Mouse (Mus musculus) lung, postnatal 14 days (tissue): ENCODE measurements around the gene Mtcl1.

Experiments
- DNase-seq: peaks from one replicate; pipeline ENCODE4 v3.0.0; 2021

The Mtcl1 gene

DNA sequence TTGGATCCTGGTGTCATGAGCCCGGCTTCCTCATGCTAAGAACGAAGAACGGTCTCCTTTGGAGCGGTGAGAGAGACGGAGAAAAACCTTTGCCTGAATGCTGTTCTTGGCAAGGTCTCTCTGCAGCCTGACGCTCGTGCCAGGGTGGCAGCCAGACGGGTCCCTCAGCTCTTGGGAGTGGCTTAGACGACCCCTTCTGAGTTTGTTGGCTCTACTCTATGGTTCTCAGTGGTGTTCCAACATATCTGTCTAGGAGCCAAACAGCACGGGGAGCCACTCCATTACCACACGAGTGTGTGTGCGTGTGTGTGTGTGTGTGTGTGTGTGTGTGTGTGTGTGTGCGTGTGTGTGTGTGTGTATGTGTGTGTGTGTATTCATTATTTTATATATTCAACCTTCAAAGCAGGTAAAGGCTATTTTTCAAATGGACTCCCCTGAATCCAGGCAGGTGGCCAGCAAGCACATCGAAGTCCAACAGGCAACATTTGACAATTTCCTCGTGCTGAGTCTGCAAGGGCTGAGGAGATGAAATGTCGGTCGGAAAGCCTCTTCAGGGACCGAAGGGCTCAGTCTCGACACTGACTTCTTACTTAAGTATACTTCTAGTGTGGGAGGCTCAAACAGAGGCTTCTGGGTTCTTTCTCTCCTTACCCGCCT lies 128.7 kb downstream of the Mtcl1 start:
- no peak for DNase-seq

DNA sequence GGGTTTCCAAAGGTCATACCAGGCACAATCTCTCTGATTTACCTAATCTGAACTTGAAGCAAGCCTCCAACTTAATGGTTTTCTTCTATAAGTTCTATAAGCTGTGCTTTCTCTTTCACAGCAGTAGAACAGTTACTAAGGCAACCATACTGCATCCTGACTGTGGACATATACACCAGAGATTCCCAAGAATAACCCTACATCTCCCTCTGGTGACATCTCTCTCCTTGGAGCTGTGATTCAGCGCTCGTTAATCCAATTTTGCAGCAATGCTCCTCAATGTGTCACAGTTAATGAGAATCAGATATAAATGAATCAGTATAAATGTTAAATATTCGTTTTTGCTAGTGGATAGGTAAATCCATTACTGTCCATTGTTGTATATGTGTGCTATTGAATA lies 131.5 kb downstream of the Mtcl1 start:
- DNase-seq = no peak

DNA sequence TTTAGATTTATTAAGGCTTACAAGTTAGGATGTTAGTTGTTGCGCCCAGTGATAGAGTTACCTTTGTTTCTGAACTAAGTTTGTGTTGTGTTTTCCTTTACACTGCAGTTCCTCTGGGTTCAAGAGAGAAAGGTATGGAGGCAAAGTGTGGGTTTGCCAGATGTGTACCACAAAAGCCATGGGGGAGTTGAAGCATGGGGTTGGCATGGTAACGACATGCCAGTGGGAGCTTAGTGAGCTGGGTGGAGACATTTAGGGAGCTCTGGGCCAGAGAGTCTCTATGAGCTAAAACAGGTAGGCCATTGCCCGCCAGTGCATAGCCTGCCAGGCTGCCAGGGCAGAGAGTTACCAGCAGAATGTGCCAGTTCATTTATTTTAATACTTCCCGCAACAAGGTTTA lies 132.0 kb downstream of the Mtcl1 start:
- DNase-seq = no peak

DNA sequence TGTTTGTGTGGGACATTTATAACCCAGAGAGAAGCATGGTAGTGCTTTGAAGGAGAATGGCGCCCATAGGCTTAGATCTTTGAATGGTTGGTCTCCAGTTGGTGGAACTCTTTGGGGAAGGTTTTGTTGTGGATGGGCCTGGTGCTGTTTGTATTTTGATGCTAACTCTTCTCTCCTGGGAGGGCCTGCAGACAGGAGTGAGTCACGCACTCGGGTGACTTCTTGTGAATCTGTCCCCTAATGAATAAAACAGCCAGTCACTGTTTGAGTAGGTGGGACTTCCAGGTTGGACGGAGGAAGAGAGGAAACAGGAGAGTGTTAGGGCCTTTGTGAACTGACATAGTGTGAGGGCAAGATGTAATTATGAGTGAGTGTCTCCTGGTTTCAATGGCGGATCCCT lies 132.4 kb downstream of the Mtcl1 start:
- no peak for DNase-seq

DNA sequence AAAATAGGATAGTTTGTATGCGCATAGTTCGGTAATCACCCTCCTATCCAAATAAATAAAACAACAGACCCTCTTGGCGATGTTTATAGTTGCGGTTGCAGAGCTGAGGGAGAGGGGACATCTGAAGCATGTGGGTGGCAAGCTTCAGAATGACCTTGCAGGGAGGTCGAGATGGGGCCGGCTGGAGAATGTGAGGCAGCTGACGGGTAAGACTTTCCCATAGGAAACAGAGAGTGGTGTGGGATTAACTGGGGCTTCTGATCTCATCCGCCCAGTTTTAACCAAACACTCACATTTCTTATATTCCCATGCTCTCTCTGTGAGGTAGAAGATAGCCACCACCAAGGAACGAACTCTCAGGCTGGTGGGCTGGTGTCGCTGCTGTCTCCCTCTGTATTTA lies 134.1 kb downstream of the Mtcl1 start:
- DNase-seq = no peak

DNA sequence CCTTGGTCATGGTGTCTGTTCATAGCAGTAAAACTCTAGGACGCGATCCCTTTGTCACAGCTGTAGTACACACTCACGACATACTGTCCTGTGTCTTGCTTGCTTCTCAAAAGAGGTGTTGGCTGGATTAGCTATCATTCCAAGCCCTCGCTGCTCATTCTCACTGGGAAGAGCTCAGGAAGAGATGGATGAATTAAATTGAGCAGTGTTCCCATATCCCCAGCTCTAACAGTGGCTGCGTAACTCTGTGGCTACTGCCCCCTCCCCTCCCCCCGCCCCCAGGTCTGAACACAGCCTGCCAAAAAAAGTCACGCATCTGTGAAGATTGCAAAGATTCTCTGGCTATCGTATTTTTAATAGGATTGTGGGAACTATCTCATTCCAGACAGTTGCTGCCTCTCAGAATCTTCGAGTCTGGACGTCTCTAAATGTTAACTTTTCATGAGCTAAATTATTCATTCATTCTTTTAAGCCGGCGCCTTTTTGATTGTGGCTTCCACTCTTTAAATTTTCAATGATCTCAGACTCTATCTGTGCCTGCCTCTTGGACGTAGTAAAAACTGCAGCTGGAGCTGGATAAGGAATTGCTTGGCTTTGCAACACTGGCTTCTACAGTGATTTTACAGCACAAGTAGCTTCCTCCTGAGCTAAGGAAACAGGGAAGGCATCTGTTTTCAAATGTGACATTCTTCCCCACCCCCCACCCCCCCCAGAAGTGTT lies 134.8 kb downstream of the Mtcl1 start:
- no peak for DNase-seq

DNA sequence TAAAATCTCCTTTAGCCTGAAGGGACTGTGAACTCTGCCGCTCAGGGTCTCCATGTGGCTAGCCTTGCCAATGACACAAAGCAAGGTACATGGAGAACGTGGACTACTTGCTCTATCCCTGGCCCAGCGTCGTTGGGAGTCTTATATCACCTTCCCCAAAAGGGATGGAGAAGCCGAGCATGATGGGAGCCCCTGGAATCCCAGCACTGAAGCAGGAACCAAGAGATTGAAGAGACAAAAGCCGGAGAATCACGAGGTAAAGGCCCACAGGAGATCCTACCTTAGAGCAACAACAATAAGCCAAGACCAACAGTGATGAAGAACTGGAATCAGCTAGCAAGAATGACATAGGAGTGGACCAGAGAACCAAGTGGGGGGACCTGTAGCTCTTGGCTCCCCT lies 147.6 kb downstream of the Mtcl1 start:
- DNase-seq = no peak

DNA sequence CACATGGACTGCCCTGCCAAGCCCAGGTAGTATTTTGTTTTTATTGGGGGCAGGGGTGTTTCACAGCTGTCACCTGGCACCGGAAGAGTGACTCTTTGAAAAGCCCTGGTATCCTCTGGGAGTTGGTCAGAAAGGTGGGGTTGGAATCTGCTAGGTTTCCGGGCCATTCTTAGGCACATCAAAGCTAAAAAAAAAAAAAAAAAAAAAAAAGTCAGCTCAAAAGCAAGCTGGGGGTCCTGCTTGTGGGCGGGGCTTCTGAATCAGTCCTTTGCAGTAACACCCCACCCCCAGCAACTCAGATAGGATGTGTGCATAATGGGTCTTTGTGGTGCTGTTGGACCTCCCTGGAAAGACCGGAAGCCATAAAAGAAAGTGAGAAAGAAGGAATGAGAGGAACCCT lies 148.3 kb downstream of the Mtcl1 start:
- DNase-seq = no peak

DNA sequence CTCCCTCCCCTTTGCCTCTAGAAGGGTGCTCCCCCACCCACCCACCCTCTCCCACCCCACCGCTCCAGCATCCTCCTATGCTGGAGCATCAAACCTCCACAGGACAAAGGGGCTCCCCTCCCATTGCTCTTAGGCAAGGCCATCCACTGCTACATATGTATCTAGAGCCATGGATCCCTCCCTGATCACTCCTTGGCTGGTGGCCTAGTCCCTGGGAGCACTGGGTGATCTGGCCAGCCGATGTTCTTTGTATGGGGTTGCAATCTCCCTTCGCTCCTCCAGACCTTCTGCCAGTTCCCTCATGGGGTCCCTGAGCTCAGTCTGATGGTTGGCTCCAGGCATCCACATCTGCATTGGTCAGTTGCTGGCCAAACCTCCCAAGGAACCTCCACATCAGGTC lies 151.8 kb downstream of the Mtcl1 start:
- no peak for DNase-seq

DNA sequence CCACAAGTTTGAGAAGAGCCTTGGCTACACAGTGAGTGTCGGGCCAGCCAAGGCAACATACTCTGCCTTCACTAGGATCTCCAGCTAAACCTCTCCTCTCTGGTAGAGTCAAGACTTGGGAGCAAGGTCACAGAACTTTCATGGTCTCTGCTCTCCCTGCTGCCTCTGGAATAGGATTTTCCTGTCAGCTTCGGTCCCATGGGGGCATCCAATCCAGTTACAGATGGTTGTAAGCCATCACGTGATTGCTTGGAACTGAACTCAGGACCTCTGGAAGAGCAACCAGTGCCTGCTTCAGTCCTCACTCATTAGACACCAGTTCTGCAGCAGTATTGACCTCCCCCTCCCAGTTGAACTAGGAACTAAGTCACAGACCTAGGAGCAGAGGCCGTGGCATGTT lies 156.0 kb downstream of the Mtcl1 start:
- no peak for DNase-seq

DNA sequence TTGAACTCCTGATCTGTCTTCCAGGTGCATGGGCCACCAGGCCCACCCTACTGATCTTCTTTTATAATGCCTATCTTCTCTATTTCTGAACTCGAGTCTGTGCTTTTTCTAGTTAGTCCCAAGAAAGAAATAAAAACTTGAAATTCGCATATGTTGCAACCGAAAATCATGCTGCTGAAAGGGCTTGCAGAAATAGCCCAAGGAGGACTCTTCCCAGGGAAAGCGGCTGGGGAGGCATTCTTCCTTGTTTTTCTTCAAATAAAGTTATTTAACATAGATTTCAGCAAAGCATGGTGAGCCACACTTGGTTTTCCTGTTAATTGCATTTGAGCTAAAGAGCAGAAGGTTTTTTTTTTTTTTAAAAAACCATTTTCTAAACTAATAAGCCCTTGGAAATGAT lies 159.7 kb downstream of the Mtcl1 start:
- no peak for DNase-seq
